Mouse (Mus musculus): ENCODE results near the gene Igfbp5.

The Igfbp5 gene

GRCm38 (mm10) chr1:72868429-72869215, 6.1 kb downstream of the Igfbp5 start:
- DNase-seq (ENCODE audit: low read depth) = no peak

DNA sequence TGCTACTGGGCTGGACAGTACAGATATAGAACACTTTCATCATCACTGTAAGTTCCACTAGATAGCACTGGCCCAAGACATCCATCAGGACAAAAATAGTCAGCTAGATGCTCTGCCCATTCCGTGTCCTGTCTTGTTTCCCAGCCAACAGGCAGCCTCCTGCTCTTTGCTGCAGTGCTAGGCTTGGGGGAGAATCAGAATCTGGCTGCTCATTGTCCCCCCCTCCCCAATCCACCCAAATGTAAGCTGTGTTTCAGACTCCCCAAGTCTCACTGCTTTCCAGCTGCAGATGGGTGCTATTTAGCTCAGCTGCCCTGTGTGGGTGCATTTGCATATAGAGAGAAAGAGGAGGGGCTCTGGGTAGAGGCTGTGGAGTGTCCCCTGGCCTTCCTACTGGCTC, 7.3 kb downstream of the Igfbp5 start:
- no peak for DNase-seq (ENCODE audit: low read depth)

DNA sequence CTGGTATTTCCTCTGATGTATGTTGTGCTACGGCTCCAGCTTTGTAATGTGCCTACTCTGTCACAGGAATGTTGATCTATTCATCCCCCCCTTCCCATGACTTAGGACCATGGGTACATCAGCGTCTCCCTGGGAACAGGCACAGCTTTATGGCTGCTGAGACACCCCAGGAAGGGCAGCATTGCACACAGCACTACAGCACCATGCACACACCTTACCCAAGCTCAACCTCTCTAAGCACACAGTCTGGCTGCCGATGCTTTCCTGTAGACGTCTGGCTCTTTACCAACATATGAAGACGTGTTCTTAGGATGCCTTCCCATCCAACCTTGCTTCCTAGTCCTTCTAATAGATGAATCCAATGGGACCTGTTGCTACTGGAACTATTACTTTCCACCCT, 8.3 kb downstream of the Igfbp5 start:
- DNase-seq (ENCODE audit: low read depth) = no peak

- DNase-seq (ENCODE audit: low read depth) = no peak
These were observed 8.8 kb downstream of the Igfbp5 start for GRCm38 (mm10) chr1:72865900-72866299.

DNA sequence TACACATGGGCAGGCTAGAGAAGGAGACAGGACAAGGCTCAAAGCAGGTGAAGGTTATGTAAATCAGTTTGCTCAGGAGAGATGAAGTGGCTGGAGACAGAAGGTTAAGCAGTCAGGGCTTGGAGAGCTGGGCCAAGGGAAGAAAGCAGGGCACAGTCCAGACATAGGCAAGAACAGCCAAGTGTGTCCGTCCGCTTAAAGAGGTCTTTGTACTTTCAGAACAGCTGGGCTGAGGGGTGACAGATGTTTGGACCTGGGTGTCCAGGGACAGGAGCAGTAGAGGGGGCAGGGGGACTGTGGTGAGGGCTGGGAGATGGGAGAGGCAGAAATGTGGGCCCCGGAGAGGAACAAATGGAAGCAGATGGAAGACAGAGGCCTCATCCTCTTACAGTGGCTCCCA, 10.4 kb downstream of the Igfbp5 start:
- DNase-seq (ENCODE audit: low read depth) = no peak

DNA sequence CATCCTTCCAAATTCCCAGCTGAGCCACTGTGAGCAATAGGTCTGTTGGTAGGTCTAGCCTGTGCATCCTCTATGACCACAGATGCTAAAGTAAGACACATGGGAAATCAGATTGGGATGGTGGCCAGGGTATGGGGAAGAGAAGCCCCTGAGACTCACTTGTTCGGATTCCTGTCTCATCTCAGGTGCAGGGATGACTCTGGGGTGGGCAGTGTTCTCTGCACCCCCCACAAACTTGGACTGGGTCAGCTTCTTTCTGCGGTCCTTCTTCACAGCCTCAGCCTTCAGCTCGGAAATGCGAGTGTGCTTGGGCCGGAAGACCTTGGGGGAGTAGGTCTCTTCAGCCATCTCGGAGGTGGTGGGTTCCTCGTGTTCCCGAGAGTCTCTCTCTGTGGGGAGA, 11.0 kb downstream of the Igfbp5 start:
- DNase-seq (ENCODE audit: low read depth) = no peak

- DNase-seq (ENCODE audit: low read depth) = no peak
These were observed 12.4 kb downstream of the Igfbp5 start for GRCm38 (mm10) chr1:72862248-72862647.

DNA sequence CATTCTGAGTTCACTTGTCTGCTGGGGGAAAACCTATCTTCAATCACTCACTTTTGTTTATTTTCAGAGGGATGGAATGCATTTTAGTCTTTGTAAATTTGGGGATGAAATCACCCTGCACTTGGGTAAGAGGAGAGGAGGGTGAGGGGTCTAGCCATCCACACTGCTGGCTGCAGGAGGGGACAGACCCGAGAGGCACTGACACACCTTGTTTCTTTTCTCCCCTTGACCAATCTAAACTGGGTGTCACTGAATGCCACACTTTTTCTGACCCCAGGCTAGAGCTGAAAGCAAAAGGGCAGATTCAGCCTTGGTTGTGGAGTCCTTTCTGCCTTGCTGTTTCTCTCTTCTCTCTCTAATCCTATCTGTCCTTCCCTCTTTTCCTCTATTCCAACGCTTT, 13.0 kb downstream of the Igfbp5 start:
- DNase-seq (ENCODE audit: low read depth) = no peak

DNA sequence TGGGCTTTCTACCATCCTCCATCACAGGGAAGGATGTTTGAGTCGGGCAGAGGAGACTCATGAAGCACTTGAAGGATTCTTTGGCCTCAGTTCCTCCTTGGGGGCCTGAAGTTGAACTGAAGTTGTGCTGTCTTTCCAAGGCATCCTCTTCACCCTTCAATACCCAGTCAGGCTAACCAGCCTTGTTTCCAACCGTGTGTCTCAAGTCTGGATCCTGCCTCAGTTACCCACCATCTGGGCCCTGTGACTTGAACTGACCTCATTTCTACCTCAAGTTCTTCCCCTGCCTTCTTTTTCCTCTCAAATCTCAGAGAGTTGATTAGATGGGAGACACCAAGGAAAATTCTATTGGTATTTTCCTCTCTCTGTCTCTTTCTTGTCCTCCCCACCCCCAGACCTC, 14.2 kb downstream of the Igfbp5 start:
- DNase-seq (ENCODE audit: low read depth) = no peak

DNA sequence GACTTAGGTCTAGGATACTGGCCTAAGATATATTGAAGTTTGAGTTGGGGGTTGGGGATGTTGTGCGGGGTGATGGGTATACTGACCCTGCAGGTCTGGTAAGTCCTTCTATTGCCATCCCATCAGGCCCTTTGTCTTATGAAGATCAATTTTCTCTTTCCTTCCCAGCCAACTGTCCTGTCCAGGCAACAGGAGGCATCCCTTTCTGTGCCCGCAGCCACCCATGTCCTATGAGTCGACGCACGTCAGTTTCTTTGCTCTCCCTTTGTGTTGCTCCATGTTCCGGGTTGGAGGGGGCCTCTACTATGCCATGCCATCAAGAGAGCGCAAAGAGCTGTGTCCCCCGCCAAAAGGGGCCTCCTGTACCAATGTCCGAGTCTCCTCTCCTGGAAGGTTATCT, 14.7 kb downstream of the Igfbp5 start:
- DNase-seq (ENCODE audit: low read depth) = no peak

GRCm38 (mm10) chr1:72858874-72859273, 15.8 kb downstream of the Igfbp5 start:
- no peak for DNase-seq (ENCODE audit: low read depth)

- DNase-seq (ENCODE audit: low read depth) = no peak
These were observed 16.4 kb downstream of the Igfbp5 start for GRCm38 (mm10) chr1:72858286-72858685.

DNA sequence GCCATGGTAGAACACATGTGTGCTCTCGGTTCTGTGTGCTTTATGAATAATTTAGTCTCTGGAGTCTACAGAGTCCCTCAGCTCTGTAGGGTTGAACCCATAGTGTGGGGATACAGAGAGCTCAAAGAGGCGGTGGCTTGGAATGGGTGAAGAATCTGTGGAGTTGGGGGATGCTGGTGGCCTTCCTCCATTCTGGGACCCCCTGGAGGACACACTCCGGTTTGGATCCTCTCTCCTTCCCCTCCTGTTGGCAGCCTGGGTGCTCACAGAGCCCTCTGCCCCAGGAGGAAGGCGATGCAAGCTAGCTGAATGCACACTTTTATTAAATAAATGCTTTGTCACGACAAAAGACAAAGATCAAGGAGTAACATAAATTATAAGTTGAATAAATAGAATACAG, 17.1 kb downstream of the Igfbp5 start:
- DNase-seq (ENCODE audit: low read depth) = no peak

- no peak for DNase-seq (ENCODE audit: low read depth)
These were observed 17.5 kb downstream of the Igfbp5 start for GRCm38 (mm10) chr1:72857142-72857541.

DNA sequence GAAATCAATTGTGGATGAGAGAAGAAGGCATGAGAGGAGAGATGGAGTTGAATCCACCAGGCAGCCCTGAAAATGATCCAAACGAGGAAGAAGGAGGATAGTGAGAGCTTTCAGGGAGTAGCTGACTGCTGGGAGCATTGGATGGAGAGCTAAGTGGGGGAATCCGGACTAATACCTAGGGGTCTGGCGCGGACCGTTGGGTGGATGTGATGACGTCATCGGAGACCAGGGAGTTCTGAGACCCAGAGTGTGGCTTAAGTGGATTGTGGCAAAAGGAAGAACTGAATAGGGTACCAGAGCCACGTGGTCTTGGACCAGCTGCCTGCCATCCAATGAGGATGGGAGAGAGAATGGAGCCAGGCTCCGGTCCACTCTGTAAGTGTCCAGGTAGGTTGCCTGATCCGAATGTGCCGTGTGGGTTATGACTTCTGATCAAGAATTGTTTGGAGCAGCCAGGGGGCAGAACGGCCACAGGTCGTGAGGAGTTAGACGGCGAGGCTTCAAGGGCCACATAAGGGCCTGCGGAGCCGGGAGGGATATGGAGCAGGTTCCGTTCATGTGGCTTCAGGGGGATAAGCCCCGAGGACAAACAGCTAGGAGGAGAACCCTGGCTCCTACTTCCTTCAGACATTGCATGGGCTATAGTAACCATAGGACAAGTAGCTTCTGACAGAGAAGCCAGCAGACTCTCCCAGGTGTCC, 18.3 kb downstream of the Igfbp5 start:
- DNase-seq (ENCODE audit: low read depth) = no peak

DNA sequence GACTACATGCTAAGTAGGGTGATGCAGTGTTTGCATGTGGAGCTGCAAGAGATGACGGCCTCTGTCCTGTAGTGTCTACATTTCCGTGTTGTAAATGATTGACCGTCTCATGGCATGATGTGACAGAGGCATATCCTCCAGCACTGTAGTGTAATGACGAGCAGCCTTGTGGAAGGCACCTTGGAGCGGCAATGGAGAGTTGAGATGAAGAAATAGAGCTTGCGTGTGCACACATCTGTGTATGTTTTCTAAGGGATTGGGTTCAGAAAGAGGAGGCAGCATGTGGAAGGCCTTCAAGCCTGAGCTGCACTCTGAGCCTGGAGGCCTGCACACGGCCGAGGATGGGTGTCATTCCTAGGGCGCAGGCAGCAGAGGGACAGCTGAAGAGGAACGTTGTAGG, 19.0 kb downstream of the Igfbp5 start:
- no peak for DNase-seq (ENCODE audit: low read depth)

DNA sequence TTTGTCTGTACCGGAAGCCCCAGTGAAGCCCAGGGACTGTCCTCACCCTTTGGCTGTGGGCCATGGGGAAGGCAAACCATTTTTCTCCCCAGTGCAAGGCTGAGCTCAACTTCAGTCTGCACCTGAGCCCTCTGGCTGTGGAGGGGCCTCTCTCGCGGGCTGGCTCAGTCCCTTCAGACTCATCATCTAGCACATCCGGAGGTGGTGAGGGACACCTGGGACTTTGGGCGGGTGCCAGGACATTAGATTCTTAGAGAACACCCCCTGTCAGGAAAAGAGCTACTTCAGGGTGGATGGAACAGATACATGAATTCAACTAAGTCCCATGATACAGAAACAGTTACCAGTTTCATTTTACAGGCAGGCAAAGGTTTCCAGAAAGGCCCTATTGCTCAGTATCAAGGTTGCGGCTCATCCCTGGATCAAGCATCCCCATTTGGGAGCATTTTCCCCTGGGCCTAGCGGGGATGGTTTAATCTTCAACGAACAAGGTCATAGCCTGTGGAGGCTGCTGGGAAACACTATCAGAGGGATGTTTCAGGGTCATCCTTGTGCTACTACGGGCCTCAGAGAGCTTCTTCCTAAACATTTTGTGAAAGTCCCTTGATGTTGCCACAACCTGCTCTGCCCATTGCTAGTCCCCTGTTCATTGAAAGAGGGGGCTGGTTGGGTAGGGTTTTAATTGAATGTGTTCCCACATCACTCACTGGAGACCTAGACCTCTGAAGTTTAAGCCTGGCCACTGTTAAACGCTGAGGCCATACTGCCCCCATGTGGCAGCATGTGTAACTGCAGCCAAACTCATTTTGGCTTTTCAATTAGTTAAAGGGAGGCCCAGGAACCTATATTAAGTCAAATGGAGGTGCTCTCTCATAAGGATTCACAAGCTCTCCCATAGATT, 20.1 kb downstream of the Igfbp5 start:
- no peak for DNase-seq (ENCODE audit: low read depth)

- no peak for DNase-seq (ENCODE audit: low read depth)
These were observed 20.9 kb downstream of the Igfbp5 start for GRCm38 (mm10) chr1:72853759-72854158.

DNA sequence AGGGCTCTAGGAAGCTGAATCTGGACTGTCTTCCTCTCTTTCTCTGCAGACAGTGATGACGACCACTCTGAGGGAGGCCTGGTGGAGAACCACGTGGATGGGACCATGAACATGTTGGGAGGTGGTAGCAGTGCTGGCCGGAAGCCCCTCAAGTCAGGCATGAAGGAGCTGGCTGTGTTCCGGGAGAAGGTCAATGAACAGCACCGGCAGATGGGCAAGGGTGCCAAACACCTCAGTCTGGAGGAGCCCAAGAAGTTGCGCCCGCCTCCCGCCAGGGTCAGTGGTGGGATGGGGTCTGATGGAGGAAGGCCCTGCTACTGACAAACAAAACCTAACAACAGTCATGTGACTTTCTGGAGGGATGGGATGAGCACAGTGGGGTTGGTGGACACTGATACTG, 25.6 kb downstream of the Igfbp5 start:
- DNase-seq (ENCODE audit: low read depth) = no peak

DNA sequence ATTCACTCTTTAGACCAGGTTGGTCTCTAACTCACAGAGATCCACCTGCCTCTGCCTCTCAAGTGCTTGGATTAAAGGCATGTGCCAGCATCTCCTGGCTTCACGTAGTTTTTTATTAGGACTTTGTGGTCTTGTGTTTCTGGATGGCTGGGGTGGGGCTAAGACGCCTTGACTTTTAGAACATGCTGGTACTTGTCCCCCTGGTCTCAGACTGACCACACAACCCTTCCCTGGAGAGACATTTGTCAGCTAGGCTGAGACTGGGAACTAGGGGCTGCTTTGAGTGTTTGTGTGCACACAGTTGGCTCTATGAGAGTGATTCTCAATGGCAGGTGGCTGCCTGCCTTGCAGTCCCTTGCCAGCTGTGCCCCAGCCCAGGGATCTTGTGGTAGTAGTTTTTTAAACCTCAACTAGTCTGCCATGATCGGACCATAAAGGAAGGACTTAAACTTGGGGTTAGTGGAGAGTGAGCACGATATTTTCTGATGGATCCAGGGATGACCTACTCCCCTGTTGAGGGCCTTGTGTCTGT, 26.8 kb downstream of the Igfbp5 start:
- no peak for DNase-seq (ENCODE audit: low read depth)

DNA sequence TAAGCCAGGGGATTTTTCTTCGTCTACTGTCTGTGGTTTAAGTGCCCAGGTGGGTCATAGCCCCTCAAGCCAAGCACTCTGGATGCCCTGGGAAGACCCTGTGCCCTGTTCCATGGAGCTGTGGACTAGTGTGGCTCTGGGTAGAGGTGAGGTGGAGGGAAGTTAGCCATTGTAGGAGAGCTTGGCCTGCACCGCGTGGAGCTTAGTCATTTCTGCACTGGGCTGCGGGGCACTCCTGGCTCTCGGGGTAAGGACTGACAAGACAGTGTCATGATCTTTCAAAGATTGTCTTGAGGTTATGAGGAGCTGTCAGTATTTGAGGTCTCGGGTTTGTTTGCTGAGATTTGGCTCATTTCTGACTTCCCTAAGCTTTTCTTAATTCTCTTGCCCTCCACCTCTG, 30.0 kb downstream of the Igfbp5 start:
- DNase-seq (ENCODE audit: low read depth) = no peak

GRCm38 (mm10) chr1:72842666-72843459, 31.8 kb downstream of the Igfbp5 start:
- DNase-seq (ENCODE audit: low read depth) = no peak
